Mouse (Mus musculus) hematopoietic stem cell, adult 5-6 weeks (primary cell): ENCODE results near the gene Wfdc5. TPM values are rescaled to one million over a fixed set of nuclear protein-coding genes. Genes with fewer than 3 reads are reported as not detected.
"Not testable (repeated sequence)": the region's sequence is repeated elsewhere in the genome, so short reads cannot be mapped to it uniquely, and the experiment has no call there.

Source experiments
- ATAC-seq, 2 experiments: fragments of 125-278 bp in 1 of 2; replicated peaks in 1 of 2; 2 replicates each; pipeline ENCODE4 v1.8.0; 2016 to 2017; ENCODE audit warnings: inconsistent platforms in 2 of 2, mild to moderate bottlenecking in 2 of 2, moderate number of reproducible peaks in 2 of 2, low read depth in 1 of 2, moderate TSS enrichment in 1 of 2; ENCODE audit not compliant: low FRiP score in 2 of 2, poor library complexity in 2 of 2, severe bottlenecking in 2 of 2, insufficient read depth in 1 of 2, low TSS enrichment in 1 of 2
- total RNA-seq: library from RNA; stranded (forward); fragments of 172-1452, 232-1000 nt; gene quantifications from 2 replicates; pipeline ENCODE4 v1.2.3, GENCODE M21; 2017

Wfdc5 gene
- total RNA-seq = not detected in 2 replicates

DNA sequence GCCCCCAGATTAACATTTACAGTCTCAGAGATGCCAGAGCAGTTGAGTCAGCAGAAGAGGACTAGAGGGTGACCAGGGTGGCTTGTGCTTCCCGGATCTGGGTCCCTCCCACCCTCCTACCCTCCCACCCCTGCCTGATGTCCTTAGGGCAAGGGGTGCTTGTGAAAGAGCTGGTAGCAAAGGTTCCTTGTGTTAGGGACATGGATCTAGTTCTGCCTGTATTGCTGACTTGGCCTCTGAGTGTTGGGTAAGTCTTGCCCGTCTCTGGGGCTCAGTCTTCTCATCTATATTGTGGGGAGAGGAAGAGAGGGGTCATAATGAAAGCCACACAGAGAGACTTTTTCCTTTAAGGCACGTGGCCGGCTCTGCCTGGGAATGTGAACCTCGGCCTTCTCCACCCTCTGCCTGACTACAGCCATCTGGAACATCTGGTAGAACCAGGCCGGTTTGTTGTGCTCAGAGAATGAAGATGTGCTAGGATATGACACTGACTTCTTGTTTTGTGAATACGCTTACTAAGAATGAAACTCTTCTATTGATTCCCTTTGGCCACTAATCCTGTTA, at the start of gene Wfdc5:
TSS of gene Wfdc5 (minus strand) at position 51 of the 564 bp plus-strand sequence.
- no peak for ATAC-seq

DNA sequence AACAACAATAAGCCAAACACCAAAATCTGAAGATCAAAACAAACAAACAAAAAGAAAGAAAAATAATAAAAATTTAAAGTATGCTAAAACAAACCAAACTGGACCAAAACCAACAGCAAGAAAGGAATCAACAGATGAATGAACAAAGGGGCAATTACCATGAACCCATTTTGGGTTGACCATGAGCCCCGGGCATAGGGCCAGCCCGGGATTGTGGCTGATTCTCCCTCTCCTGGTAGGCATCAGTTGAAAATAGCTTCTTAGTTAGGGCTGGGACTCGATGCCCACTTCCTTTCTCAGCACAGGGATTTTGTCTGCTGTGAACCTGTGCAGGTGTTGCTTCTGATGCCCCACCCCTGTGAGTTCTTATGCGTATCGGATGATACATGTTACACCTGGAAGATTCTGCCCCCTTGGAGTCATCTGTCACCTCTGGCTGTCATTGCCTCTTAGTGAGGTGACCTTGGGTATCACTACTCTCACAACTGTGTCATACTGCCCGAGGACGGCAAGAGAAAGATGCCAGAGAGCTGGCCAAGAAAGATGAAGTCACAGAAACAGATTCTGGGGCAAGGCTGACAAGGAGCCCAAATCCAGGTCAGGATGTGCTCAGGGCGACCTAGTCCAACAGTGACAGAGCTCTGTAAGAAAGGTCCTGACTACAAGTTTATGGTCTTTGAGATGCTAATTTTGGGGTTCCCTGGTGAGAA, 46.0 kb upstream of the Wfdc5 start:
- ATAC-seq = no peak

DNA sequence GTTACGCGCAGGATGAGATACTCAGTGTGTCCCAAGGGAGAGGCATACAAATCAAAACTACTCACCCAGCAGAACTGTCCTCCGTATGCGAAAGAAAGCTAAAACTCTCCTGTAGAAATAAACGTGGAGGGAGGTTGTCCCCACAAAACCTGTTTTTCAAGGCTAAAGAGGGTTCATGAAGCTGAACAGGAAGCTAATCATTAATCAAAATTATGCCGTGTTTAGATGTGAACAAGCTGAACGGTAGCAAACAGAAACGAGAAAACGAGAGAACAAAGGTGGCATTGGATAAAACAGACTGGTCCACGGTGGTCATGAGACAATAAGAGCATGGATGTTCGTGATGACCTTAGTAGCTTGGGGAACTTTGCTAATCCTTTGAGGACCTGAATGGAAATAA, 39.0 kb upstream of the Wfdc5 start, which contains the start of gene Wfdc15b:
TSS of gene Wfdc15b (minus strand) at position 139 of the 400 bp plus-strand sequence.
- ATAC-seq = no peak

DNA sequence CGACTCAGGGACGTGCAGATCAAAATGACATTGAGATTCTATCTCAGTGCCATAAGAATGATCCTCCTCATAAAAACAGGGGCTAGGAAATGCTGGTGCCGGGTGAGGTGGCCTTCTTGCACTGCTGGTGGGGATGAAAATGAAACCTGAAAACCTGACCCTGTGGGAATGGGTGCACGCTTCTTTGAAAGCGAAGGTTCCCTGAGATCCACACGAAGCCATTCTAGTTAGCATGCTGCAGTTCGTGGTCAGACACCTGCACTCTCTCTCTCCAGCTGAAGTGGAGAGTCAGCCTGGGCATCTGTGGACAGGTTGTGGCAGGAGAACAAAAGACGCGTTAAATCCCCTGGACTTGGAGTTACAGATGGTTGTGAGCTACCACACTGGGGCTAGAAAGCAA, 36.8 kb upstream of the Wfdc5 start:
- ATAC-seq = no peak

DNA sequence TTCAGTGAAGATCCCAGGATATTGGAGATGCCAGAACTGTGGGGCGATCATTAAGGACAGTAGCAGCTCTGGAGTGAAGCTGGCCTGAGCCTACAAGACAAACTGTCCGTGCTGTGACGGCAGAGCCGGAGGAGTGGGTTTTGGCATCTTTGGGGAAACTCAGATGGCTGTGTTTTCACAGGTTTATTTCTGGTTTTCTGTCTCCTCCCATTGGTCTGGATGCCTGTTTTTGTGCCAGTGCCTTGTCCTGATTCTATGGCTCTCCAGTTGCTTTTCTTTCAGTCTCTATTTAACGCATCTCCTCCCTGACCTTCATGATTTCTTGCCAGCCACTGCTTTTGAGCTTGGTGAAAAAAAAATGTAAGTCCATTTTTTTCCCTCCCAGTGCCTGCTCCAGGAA, 30.2 kb upstream of the Wfdc5 start:
- ATAC-seq = no peak

DNA sequence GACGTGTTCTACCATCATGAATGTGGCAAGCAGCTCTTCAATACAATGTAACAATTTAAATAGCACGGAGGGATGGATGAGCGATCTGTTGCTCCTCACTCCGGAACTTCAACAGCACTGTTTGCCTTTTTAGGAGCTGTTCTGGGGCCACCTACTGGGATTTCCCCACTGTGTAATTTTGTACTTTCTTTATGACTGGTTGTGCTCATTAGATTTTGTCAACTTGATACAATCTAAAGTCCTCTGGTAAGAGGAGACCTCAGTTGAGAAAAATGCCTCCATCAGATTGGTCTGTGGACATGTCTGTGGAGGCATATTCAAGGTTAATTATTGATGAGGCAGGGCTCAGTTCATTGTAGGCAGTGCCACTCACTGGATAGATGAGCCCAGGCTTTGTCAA, 28.4 kb upstream of the Wfdc5 start:
- no peak for ATAC-seq

DNA sequence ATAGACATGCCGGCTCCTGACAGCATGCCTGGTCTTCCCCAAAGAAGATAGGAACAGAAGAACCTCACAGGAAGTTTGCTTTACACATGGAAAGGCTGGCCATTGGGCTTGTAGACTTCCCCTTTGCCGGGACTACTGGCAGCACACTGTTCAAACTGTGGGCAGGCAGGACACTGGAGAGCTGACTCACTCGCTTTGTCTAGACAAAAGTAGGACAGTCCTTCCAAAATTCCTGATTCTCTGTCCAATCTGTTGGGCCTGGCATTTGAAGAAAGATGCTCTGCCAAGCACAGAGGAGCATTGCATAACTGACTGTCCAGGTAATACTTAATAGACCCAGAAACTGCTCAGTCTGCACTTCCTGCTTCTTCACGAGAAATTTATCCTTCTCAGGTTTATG, 24.1 kb upstream of the Wfdc5 start:
- ATAC-seq = no peak

DNA sequence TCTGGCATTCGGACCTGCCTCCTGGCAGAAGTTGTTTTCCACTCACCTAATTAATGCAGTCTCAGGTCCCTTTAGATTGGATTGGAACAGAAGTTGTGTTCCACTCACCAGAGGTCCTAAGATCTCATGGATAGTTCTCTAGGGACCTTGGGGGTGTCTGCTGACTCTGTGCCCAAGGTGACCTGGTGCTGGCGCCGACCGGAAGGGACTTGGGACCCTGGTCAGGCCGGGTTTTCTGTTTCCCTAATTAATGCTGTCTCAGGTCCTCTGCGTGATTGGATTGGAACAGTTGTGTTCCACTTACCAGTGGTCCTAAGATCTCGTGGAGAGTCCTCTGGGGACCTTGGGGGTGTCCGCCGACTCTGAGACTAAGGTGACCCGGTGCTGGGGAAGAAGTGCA, 23.5 kb upstream of the Wfdc5 start:
- not testable (repeated sequence) for ATAC-seq

DNA sequence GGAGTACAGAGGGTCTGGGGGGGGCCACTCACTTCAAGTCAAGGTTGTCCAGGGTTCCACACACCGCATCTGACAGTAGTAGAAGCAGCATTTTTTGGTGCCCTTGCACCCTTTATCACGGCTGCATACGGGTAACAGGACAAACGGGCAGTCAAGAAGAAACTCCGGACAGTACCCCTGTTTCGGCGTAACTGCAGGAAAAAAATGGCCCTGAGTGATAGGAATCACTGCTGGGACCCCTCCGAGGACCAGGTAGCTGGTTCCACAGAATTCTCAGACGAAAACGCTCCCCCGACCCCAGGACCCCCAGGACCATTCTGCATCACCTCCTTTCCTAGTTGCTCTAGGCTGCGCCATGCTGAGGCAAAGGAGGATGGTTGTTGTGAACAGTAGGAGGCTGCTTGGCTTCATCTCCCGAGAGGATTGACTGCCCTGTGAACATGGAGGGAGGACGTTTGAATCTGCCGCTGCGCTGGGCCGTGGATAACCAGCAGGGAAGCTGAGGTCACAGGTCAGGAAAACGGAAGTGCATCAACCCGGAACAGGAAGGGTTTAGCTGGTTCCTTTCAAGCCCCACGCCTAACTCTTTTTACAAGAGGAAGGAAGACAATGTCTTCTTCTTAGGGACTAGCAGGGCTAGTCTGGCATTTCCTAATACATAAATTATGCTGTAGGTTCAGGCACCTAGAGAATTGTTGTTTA, 17.2 kb upstream of the Wfdc5 start, which contains the start of gene Wfdc15a:
TSS of gene Wfdc15a (minus strand) at position 505 of the 702 bp plus-strand sequence.
- no peak for ATAC-seq

DNA sequence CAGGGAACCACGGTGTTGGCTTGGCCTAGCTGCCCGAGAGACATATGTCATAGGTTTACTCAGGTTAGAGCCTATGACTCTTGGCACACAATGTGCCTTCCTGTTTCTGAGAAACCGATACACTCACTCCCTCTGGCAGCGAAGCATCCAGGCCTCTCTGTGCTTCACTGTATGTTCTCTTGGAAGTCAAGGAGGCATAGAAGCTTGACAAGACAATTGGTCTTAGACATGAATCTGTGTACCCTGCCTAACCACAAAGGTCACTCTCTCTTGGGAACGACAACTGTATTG, 14.1 kb upstream of the Wfdc5 start:
- ATAC-seq = no peak

DNA sequence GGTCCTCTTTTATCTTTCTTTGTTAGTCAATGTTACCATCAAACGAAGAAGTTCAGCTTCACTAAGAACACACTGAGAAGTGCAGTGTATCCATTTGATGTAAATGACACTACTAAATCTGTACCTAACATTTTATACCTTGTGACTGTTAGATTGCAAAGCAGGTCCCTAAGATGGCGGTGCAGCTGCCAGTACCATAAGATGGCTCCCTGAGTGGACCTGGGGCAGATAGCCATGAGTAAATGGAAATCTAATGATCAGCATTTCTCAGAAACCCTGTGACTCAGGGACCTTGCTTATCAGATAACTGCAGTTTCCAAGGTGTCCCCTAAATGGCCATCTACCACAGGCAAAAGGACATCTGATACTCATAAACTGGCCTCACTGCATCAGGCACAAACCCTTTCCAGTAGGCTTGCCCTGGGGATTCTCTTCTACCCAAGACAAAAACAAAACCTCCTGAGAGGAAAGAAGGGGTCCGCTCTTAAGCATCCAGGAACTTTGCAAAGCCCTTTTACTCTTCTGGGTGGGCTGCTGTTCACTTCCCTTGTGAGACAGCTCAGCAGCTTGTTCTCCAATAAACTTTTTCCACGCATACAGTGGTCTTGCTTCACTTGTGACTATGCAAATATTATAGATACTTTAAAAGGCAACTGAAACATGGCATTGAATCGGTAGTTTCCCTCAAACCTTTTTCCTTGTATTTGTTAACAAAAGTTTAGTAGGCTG, 13.6 kb upstream of the Wfdc5 start:
- no peak for ATAC-seq

DNA sequence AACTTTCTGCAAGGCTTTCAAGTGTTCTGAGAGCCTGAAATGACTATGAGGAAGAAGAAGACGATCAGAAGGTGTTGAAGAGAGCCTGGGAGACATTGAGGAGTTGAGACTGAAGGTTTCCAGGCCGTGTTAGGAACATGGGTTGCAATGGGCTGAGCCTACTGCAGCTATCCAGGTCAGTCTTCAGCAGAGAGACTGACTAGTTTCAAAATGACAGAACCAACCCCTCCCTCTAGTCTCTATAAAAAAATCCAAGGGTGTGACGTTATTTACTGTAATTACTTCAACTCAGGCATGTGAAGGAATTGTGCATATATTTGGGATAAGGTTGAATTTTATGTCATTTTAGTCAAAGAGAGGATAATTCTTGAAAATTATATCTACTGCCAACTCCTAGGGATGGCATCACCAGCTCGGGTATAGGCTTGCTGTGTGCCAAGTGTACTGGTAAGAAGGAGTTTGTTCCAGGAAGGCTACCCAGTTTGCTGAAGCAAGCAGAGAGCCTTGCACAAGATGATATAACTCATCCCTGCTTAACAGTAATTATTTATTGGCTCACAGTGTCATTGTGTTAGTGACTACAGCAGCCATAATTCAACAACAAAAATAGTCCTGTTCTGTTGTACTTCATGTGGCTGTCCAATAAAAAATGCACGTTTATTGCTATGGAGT, 12.6 kb upstream of the Wfdc5 start:
- ATAC-seq = no peak

DNA sequence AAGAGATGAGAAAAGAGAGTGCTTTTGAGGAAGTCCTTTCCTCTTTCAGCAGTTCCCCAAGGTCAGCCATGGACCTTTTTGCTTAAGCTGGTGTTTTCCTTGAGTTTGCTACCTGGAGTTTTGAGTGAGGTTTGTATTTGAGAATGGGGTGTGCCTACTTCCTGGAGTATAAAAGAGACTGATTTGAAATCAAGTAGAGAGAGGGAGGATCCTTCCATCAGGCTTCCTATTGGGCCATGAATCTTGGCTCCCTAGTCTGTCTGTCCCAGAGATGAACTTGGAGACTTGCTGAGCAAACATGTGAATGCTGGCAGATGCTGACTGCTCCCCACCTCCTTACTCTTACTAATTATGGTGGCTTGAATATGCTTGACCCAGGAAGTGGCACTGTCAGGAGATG, 9.7 kb upstream of the Wfdc5 start:
- no peak for ATAC-seq

DNA sequence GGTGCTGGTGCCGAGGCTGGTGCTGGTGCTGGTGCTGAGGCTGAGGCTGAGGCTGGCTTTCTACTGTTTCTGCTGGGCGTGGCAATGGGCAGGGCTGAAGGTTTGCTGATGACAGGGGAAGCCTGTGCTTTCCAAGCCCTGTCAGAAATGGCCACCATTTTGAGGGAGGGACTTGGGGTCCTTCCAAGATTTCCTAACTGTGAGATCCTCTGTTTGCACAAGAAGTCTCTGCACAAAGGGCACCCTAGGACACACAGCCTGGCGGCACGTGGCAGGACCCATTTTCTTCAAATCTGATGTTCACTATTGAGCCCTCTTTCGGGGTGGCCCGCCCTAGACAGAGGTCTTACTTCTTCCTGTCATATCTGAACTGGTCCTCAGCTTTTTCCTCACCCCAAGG, 8.0 kb upstream of the Wfdc5 start, which contains the start of gene Wfdc12:
TSS of gene Wfdc12 (minus strand) at position 33 of the 400 bp plus-strand sequence.
- no peak for ATAC-seq

DNA sequence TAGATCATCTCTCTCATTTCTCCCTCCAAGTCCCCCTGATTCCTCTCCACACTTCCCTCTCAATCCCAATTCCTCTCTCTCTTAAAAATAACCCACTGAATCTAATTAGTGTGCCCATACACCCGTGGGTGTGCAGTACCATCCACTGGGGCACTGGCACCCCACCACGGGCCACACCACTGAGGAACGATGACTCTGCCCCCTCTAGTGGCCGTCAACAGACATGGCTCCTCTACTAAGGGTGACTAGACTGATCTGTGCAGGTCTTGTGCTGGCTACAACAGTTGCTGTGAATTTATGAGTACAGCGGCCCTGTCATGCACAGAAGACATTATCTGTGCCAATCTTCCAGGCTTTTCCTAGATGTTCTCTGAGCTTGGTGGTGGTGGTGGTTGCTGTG, 6.2 kb upstream of the Wfdc5 start:
- peak; percentile 75 to 79 for ATAC-seq

DNA sequence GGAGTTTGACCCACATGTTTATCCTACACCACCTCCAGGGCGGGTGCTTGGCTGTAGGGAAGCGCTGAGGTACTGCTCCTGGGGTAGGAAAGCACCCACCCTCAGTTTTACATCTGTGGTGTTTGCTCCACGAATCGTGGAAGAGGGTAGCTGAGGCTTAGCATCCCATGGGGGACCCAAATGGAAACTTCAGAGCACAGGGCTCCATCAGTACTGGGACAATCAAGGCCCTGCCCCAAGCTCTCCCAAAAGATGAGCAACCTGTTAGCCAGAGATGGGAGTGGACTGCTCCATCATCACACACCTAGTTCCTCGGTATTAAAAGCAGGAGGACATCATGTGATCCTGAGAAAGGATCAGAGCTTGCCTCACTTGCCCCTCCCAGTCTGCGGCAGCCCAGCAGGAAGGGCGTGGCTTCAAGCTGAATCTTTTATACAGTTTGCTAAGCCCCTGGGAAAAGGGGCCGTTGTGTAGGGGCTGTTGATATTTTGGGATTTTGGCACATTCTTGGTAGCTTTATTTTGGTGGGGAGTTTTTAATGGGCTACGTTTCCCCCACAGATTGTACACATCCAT, 1.7 kb upstream of the Wfdc5 start:
- peak in 1 of 2 experiments; percentile 32; a peak in 1 of 4 replicates for ATAC-seq

DNA sequence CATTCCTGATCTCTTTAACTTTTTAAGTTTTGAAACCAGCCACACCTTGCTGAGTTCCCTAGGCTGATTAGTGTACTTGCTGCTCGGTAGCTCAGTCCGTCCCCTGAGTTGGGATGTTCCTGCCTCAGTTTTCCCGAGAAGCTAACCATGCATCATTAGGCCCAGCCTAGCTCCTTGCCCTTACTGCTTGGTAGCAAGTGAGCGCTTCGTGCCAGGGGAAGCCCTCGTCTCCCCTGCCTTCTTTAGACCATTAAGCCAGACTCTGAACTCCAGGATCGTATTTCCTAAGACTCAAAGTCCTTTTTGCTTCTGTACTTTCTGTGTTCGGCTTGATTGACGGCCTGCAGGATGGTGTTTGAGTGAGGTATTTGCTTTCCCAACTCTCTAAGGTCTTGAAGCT, 798 bp upstream of the Wfdc5 start:
- no peak for ATAC-seq
